Mouse (Mus musculus) liver, embryonic 14.5 days (tissue): ENCODE results near the gene Ankrd44. TPM values are rescaled to one million over a fixed set of nuclear protein-coding genes. Genes with fewer than 3 reads are reported as not detected.

ENCODE experiments used
- ATAC-seq: fragments of 200-750 bp; cut with Nextera tagmentation; 2 replicates; pipeline ENCODE4 v1.8.0; 2017; ENCODE audit warnings: moderate number of reproducible peaks, mild to moderate bottlenecking, moderate library complexity; ENCODE audit not compliant: insufficient read depth
- DNase-seq, 3 experiments: peaks; one replicate each; pipeline ENCODE4 v3.0.0-alpha.2; 2012 to 2013; ENCODE audit warnings: low read depth in 3 of 3, low spot score in 3 of 3
- H3K27ac ChIP-seq: fragments of 300-500 bp; sonication (generic); 2 replicates; pipeline ENCODE4 v1.5.1; 2014; ENCODE audit warnings: moderate library complexity, mild to moderate bottlenecking, control low read depth, inconsistent platforms
- H3K27me3 ChIP-seq: fragments of 300-500 bp; sonication (generic); 2 replicates; pipeline ENCODE4 v1.6.1; 2014; ENCODE audit warnings: mild to moderate bottlenecking, low read length, moderate library complexity; ENCODE audit not compliant: control insufficient read depth, insufficient read depth
- H3K36me3 ChIP-seq: fragments of 300-500 bp; sonication (generic); replicated peaks from 2 replicates; pipeline ENCODE4 v1.6.1; 2014; ENCODE audit warnings: low read depth; ENCODE audit not compliant: control insufficient read depth, insufficient read depth
- H3K4me1 ChIP-seq, 2 experiments: fragments of 200-500 bp in 1 of 2; fragments of 300-500 bp in 1 of 2; sonication (generic) in 1 of 2; replicated peaks; 2 replicates each; pipeline ENCODE4 v1.6.1; 2012 to 2014; ENCODE audit warnings: antibody characterized with exemption in 1 of 2, inconsistent platforms in 1 of 2, low read length in 1 of 2; ENCODE audit not compliant: control insufficient read depth in 2 of 2, insufficient read depth in 2 of 2
- H3K4me2 ChIP-seq: fragments of 300-500 bp; sonication (generic); 2 replicates; pipeline ENCODE4 v1.6.1; 2014; ENCODE audit warnings: low read depth, mild to moderate bottlenecking, control low read depth, moderate library complexity
- H3K4me3 ChIP-seq, 2 experiments: fragments of 200-500 bp in 1 of 2; fragments of 300-500 bp in 1 of 2; sonication (generic) in 1 of 2; 2 replicates each; pipeline ENCODE4 v1.5.1; 2012 to 2014; ENCODE audit warnings: low read depth in 2 of 2, low read length in 2 of 2, mild to moderate bottlenecking in 2 of 2, control low read depth in 1 of 2, inconsistent platforms in 1 of 2, moderate library complexity in 1 of 2; ENCODE audit not compliant: insufficient read depth in 1 of 2
- H3K9ac ChIP-seq: fragments of 300-500 bp; sonication (generic); replicated peaks from 2 replicates; pipeline ENCODE4 v1.6.1; 2014; ENCODE audit warnings: mild to moderate bottlenecking, control low read depth, moderate library complexity
- H3K9me3 ChIP-seq: fragments of 300-500 bp; sonication (generic); 2 replicates; pipeline ENCODE4 v1.6.1; 2016; ENCODE audit warnings: low read length, mixed read lengths; ENCODE audit not compliant: control insufficient read depth
- CTCF ChIP-seq: IDR thresholded peaks from 2 replicates; pipeline ENCODE4 v1.5.1; 2016; ENCODE audit warnings: antibody characterized with exemption, low read depth, control low read depth
- EP300 ChIP-seq: IDR thresholded peaks from 2 replicates; pipeline ENCODE4 v1.6.1; 2016; ENCODE audit warnings: antibody characterized with exemption, low read depth
- WGBS: fragments of 180-500 bp; shearing (Covaris S2); extraction: QIAGEN DNeasy Blood & Tissue Kit; methylation state at CpG from one replicate; pipeline ENCODE4 v1.1.7; 2014; ENCODE audit not compliant: insufficient replicate concordance; 5-methylcytosine and 5-hydroxymethylcytosine counted together
- polyA plus RNA-seq, 2 experiments: library from polyadenylated mRNA; depleted of rRNA in 1 of 2; stranded (reverse) in 1 of 2; unstranded in 1 of 2; fragments of >200 nt; fragmentation: Nextera tagmentation in 1 of 2; extraction: Ambion mirVana in 1 of 2; gene quantifications; 2 replicates each; pipeline versions ENCODE4 v1.2.1 to v1.2.3; 2012 to 2014

Ankrd44 gene
- polyA plus RNA-seq, 2 experiments = 4.2 to 6.1 TPM

DNA sequence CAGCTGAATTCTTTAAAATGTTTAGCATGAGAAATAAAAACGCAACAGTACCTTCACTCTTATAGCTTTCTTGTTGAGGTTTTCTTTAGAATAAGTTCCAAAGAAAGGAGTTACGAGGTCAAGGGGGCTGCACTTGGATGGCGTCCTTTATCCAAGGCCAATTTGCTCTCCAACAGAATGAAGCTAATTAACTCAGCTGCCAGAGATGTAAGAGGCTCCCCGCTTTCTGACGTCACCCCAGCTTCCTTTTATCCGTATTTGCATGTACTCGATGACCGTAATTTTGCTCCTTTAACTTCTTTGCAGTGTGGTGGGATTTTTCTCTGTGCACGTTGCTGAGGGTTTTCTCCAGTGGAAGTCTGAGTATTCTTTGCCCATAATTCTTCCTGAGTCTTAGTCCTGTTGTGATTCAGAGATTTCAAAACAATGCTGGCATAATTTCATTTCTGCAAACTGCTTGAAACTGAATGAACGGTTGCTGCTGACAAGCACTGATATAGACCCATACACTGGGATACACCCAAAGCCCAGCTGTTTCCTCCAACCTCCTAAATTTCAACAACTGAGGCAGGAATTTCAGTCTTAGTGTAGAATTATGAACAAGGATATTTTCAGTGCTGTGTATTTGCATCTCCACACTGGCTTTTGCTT, 48.6 kb downstream of the Ankrd44 start:
- Histone ChIP-seq H3K36me3 (no peaks in the 10 kb centered on the region), H3K27me3 (no peaks in the 10 kb centered on the region), H3K27ac (no peak overlapping the region), H3K4me3 (no peak overlapping the region), H3K9me3 (no peaks in the 10 kb centered on the region), H3K4me2 (no peak overlapping the region), H3K4me1 (no peaks in the 10 kb centered on the region), H3K9ac (no peak overlapping the region)
- WGBS = 68% methylated on average over 10 of the region's 10 CpGs
- DNase-seq = no peak
- no peak for TF ChIP-seq CTCF
- TF ChIP-seq EP300 = no peak
- ATAC-seq = no peak

DNA sequence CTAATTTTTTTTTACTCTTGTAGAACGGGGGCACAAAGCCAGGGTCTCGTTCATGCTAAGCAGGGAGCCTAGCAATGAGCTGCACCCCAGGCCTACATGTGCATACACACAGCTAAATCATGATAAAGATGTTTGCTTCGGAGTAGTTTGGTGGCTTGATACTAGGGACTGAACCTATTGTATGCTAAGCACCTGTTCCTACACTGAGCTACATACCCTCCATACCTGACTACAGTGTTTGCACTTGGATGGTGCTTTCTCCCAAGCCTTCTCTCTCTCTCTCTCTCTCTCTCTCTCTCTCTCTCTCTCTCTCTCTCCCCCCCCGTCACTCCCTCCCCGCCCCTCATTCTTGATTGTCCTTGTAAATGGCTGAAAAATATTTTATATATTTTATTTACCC, 49.2 kb downstream of the Ankrd44 start:
- H3K9ac ChIP-seq = no peak overlapping the region
- no peak overlapping the region for H3K4me3 ChIP-seq
- no peaks in the 10 kb centered on the region for H3K27me3 ChIP-seq
- H3K4me1 ChIP-seq = no peaks in the 10 kb centered on the region
- no peak for ATAC-seq
- no peak overlapping the region for H3K27ac ChIP-seq
- H3K9me3 ChIP-seq = no peaks in the 10 kb centered on the region
- TF ChIP-seq EP300 (no peak), CTCF (no peak)
- no peaks in the 10 kb centered on the region for H3K36me3 ChIP-seq
- no peak overlapping the region for H3K4me2 ChIP-seq
- WGBS = 67% methylated on average over 5 of the region's 5 CpGs
- no peak for DNase-seq

DNA sequence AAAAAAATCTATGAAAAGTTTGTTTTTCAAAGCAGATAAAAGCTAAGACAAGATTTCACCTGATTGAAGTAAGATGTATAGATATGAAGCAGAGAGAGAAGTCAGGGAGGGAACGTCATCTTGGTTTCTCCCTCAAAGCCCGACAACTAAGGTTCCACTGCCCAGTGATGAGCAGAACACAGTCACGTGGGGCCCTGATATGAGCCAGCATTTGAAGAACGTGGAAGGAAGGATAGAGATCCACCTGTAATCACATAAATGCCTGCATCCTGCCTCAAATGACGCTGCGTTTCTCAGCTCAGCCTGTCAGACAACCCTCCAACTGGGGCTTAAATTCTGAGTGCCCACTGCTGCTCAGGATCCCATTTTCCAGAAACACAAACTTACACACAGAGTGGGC, 52.1 kb downstream of the Ankrd44 start:
- Histone ChIP-seq H3K4me2 (no peak overlapping the region), H3K36me3 (no peaks in the 10 kb centered on the region), H3K27me3 (no peaks in the 10 kb centered on the region), H3K9me3 (no peaks in the 10 kb centered on the region), H3K4me3 (no peak overlapping the region), H3K27ac (no peak overlapping the region), H3K4me1 (0 out of 4 replicates have a peak, but pooled peaks cover 0 to 3% of the 10 kb centered on the region in 2 experiments), H3K9ac (no peak overlapping the region)
- 15% methylated on average over 6 of the region's 6 CpGs for WGBS
- ATAC-seq = no peak
- no peak for DNase-seq
- no peak for TF ChIP-seq CTCF
- no peak for TF ChIP-seq EP300

DNA sequence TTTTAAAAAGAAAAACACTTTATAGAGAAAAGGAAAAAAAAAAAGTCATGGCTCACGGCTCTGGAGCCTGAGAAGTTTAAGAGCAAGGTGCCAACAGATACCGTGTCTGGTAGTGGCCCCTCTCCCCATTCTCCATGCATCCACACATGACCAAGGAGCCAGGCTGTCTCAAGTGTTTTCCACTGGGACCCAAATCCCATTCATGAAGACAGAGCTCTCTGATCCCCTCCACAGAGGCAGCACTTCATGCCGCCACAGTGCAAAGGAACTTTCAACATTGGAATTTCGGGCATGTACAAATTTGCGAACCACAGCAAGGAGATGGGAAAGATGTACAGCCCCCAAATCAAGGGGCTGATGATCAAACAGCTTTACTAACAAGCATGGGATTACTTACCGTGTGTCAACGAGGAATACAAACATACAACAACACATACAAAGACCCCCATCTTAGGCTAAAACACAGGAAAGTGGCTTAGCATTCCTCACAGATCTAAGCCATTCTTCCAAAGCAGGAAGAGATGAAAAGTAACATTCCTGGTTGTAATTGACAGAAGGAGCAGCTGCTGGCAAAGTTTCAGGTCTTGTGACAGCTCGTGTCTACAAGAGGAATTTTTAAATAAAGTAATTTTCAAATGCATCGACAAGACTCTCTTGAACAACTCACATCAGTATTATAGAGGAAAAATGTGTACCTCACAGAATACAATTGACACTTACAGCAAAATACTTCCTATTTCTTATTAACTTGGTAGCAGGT, 53.1 kb downstream of the Ankrd44 start:
- H3K36me3 ChIP-seq = no peaks in the 10 kb centered on the region
- H3K4me1 ChIP-seq = peaks cover 0 to 9% of the 10 kb centered on the region in 2 experiments; a peak in 2 of 4 replicates
- no peak for DNase-seq
- H3K9ac ChIP-seq = no peak overlapping the region
- no peaks in the 10 kb centered on the region for H3K9me3 ChIP-seq
- no peak overlapping the region for H3K4me2 ChIP-seq
- ATAC-seq = no peak
- no peaks in the 10 kb centered on the region for H3K27me3 ChIP-seq
- no peak overlapping the region for H3K4me3 ChIP-seq
- TF ChIP-seq EP300 (no peak), CTCF (no peak)
- WGBS = 73% methylated on average over 9 of the region's 9 CpGs
- H3K27ac ChIP-seq = no peak overlapping the region

DNA sequence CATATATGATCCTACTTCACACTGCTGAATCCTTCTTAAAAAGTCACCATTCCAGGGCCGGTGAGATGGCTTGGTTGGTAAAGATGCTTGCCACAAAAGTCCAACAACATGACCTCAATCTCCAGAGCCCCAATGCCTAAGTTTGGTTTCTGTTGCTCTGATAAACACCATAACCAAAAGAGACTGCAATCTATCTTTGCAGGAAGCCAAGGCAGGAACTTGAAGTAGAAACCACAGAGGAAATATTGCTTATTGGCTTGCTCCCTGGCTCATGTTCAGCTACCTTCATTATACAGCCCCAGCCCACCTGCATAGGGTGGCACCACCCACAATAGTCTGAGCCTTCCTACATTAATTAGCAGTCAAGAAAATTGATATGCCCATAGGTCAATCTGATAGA, 54.9 kb downstream of the Ankrd44 start:
- Histone ChIP-seq H3K4me2 (no peak overlapping the region), H3K4me3 (no peak overlapping the region), H3K27ac (no peak overlapping the region), H3K4me1 (peaks cover 0 to 16% of the 10 kb centered on the region in 2 experiments; a peak in 2 of 4 replicates), H3K36me3 (no peaks in the 10 kb centered on the region), H3K9ac (no peak overlapping the region), H3K9me3 (no peaks in the 10 kb centered on the region), H3K27me3 (no peaks in the 10 kb centered on the region)
- DNase-seq (no peak), ATAC-seq (no peak)
- TF ChIP-seq EP300 = no peak
- no peak for TF ChIP-seq CTCF
- WGBS = 14% methylated on average over 1 of the region's 1 CpGs
